Mouse (Mus musculus) ovary, postnatal 14 days (tissue): ENCODE results near the gene 1700024P04Rik.
"Not testable (repeated sequence)": the region's sequence is repeated elsewhere in the genome, so short reads cannot be mapped to it uniquely, and the experiment has no call there.

Experiments
- DNase-seq: peaks from one replicate; pipeline ENCODE4 v3.0.0; 2022; ENCODE audit warnings: low spot score

1700024P04Rik gene

GRCm38 (mm10) chr13:98984465-98984864 is at the start of gene 1700024P04Rik:
TSS of gene 1700024P04Rik (minus strand) at chr13:98984565.
- DNase-seq, result no peak

- no peak for DNase-seq
These were observed 47.2 kb upstream of the 1700024P04Rik start for GRCm38 (mm10) chr13:99031223-99032216.

GRCm38 (mm10) chr13:99030579-99031200 is 46.3 kb upstream of the 1700024P04Rik start:
- DNase-seq, result no peak

- DNase-seq, result no peak
These were observed 40.9 kb upstream of the 1700024P04Rik start for GRCm38 (mm10) chr13:99025268-99025667.

- no peak for DNase-seq
These were observed 37.7 kb upstream of the 1700024P04Rik start for GRCm38 (mm10) chr13:99022036-99022435.

GRCm38 (mm10) chr13:99021181-99021580 is 36.8 kb upstream of the 1700024P04Rik start:
- DNase-seq, result no peak

- DNase-seq, result no peak
These were observed 35.7 kb upstream of the 1700024P04Rik start for GRCm38 (mm10) chr13:99019831-99020669.

GRCm38 (mm10) chr13:99018526-99019201 is 34.3 kb upstream of the 1700024P04Rik start:
- DNase-seq, result no peak

GRCm38 (mm10) chr13:99016696-99017095 is 32.3 kb upstream of the 1700024P04Rik start:
- no peak for DNase-seq

GRCm38 (mm10) chr13:99012891-99013290 is 28.5 kb upstream of the 1700024P04Rik start:
- no peak for DNase-seq

- no peak for DNase-seq
These were observed 23.6 kb upstream of the 1700024P04Rik start for GRCm38 (mm10) chr13:99008013-99008412.

- DNase-seq, result no peak
These were observed 22.2 kb upstream of the 1700024P04Rik start for GRCm38 (mm10) chr13:99006389-99007099.

- DNase-seq, result not testable (repeated sequence)
These were observed 17.3 kb upstream of the 1700024P04Rik start for GRCm38 (mm10) chr13:99001652-99002051.

GRCm38 (mm10) chr13:98997025-98997424 is 12.7 kb upstream of the 1700024P04Rik start:
- DNase-seq, result no peak

- no peak for DNase-seq
These were observed 7.1 kb downstream of the 1700024P04Rik start for GRCm38 (mm10) chr13:98977070-98977785.

GRCm38 (mm10) chr13:98976022-98976421 is 8.3 kb downstream of the 1700024P04Rik start:
- DNase-seq, result not testable (repeated sequence)

GRCm38 (mm10) chr13:98972090-98972489 is 12.3 kb downstream of the 1700024P04Rik start:
- DNase-seq, result no peak

GRCm38 (mm10) chr13:98971641-98972040 is 12.7 kb downstream of the 1700024P04Rik start:
- DNase-seq, result no peak

- DNase-seq, result no peak
These were observed 15.8 kb downstream of the 1700024P04Rik start for GRCm38 (mm10) chr13:98968517-98968916.

- DNase-seq, result no peak
These were observed 16.4 kb downstream of the 1700024P04Rik start for GRCm38 (mm10) chr13:98967942-98968341.
